Mouse (Mus musculus): Measurements from ENCODE around the gene Atg7. TPM values are rescaled to one million over a fixed set of nuclear protein-coding genes. Genes with fewer than 3 reads are reported as not detected.

The Atg7 gene
- polyA plus RNA-seq, 1 experiment from 2014 or later: 20.8 TPM

DNA sequence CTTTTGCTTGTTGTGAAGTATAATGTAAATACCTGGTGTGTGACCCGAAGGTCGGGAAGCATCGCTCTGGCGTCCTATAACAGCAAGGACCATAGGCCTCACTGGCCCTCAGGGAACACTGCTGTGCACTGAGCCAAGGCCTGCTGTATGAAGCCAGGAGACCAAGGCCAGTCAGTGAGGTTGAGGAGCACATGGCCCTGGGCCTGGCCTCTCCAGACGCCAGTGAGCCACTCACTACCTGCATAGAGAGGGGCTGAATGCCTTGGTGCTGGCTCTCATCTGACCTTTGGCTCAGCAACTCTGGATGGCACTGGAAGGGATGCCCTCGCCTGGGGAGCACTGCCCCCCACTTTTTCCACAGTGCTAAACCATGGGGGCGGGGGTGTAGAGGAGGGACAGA is 225.8 kb downstream of the Atg7 start:
- no peak overlapping the region; the same call in 1 of the 2 replicates for H3K27ac ChIP-seq (replicated peaks)
- H3K9me3 ChIP-seq: no peaks in the 10 kb centered on the region
- no peak overlapping the region for H3K9ac ChIP-seq (replicated peaks)
- 84% methylated on average over 7 of the region's 7 CpGs for WGBS
- no peak overlapping the region for H3K4me3 ChIP-seq
- no peaks in the 10 kb centered on the region for H3K36me3 ChIP-seq
- no peak overlapping the region for H3K4me2 ChIP-seq (replicated peaks)
- peaks cover 30% of the 10 kb centered on the region for H3K4me1 ChIP-seq
- peak; percentile 12; the same call in 1 of the 2 replicates for ATAC-seq (replicated peaks)
- no peaks in the 10 kb centered on the region for H3K27me3 ChIP-seq

DNA sequence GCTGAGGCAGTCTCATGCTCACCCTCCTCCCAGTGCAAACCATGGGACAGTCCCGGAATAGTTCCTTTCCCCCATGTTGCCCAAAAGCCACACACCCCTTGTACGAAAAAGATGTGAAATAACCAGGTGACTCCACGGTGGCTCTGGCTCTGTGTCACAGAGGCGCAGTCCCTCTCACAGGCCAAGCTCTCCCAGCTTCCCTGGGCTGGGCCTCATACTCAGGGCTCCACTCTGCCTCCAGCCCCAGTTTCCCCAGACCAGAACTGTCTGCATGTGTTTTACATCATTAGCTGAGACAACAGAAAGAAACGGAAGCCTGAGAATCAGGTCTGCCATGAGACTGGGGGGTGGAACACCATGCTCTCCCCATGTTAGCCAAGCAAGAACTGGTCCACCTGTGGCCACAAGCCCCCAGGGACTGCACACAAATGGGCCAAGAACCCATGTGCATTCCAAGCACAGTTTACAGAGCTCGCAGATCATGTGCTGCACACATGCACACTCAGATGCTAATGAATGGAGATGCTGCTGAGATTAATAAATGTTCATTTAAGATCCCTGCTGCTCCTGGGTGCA is 226.7 kb downstream of the Atg7 start:
- H3K9me3 ChIP-seq: no peaks in the 10 kb centered on the region
- no peak for ATAC-seq (replicated peaks)
- H3K4me1 ChIP-seq: peaks cover 40% of the 10 kb centered on the region
- no peak overlapping the region for H3K9ac ChIP-seq (replicated peaks)
- no peak overlapping the region for H3K4me3 ChIP-seq
- no peaks in the 10 kb centered on the region for H3K36me3 ChIP-seq
- 65% methylated on average over 6 of the region's 6 CpGs for WGBS
- H3K27me3 ChIP-seq: no peaks in the 10 kb centered on the region
- no peak overlapping the region for H3K4me2 ChIP-seq (replicated peaks)
- peak overlapping the region; percentile 44 for H3K27ac ChIP-seq (replicated peaks)

DNA sequence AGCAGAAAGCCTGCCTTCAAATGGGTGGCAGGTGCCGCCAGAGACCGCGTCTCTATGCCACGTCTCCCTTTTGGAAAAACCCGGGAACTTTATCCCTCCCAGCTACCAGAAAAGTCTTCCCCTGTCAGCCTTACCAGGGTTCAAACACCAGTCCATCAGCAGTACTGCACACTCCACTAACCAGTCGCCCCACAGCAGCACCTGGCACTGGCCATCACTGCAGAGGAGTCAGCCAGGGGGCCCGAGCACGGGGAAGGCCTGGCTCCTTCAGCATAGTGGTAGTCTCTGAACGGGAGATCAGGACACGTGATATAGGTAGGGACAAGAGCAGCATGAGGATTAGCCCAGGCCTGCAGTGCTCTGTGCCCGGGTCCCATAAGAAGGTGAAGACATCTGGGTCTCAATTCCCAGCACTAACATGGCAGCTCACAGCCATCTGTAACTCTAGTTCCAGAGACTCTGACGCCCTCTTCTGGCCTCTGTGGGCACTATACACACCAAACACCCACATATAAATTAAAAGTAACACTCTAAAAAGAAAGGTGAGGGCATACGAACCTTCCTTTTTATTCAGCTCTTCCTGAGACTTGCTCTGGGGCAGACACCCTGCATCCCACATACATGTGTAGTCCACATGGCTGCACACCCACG is 228.2 kb downstream of the Atg7 start:
- Histone ChIP-seq H3K27ac (replicated peaks) (no peak overlapping the region), H3K36me3 (no peaks in the 10 kb centered on the region), H3K9me3 (no peaks in the 10 kb centered on the region), H3K27me3 (no peaks in the 10 kb centered on the region), H3K4me1 (peaks cover 55% of the 10 kb centered on the region), H3K4me2 (replicated peaks) (no peak overlapping the region), H3K4me3 (no peak overlapping the region), H3K9ac (replicated peaks) (no peak overlapping the region)
- no peak for ATAC-seq (replicated peaks)
- 88% methylated on average over 14 of the region's 14 CpGs for WGBS

DNA sequence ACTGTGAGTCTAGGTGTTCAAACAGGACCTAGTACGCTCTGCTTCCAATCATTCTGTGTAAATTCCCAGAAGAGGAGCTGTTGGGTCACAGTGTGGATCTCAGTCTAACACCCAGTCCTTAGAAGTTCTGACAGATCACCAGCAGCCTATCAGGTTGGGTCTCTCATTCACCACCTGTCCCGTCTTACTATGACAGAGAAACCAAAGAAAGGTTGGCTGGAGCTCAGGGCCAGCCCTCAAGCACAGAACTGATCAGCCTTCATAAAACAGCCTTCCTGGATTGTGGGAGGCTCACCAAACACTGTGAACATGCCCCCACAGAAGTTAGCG is 230.9 kb downstream of the Atg7 start:
- H3K9ac ChIP-seq (replicated peaks): peak overlapping the region; percentile 60; the same call in 1 of the 2 replicates
- peaks cover 80% of the 10 kb centered on the region for H3K4me1 ChIP-seq
- no peaks in the 10 kb centered on the region for H3K9me3 ChIP-seq
- H3K36me3 ChIP-seq: no peaks in the 10 kb centered on the region
- peak overlapping the region; percentile 96 for H3K27ac ChIP-seq (replicated peaks)
- no peaks in the 10 kb centered on the region for H3K27me3 ChIP-seq
- 54% methylated on average over 3 of the region's 3 CpGs for WGBS
- ATAC-seq (replicated peaks): no peak
- H3K4me2 ChIP-seq (replicated peaks): peak overlapping the region; percentile 58
- H3K4me3 ChIP-seq: peak overlapping the region; percentile 41

DNA sequence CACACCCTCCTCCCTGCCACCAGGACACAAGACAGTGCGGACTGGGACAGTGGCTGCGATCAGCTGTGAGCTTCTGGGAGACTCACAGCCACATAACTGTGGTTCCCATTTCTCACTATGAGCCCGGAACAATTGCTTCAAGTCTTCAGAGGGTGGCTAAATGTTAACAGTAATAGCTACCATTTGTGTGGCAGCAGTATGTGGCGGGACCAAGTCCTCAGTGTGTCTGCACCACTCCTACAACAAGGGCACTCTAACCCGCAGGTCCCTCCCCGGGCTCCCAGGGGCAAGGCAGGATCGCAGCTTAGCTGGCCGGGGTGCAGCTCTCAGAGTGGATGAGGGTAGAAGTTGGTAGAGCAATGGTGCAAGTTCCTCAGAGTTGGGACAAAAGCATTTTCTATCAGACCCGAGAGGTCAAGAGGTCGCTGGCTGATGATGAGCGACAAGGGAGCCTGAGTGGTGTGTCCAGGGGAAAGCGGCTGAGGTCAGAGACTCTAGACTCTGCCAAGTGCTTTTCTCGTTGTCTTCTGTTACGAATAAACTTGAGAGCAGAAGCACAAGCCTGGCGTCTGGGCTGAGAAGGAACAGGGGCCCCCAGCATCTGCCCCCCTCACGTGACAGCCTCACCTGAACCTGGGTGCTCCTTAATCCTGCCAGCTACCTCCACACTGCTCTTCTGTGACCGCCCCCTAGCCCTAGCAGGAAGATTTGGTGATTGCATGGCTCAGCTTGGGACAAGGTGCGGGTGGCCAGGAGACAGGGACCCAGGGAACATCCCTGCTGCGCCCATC is 231.4 kb downstream of the Atg7 start:
- no peaks in the 10 kb centered on the region for H3K36me3 ChIP-seq
- H3K4me2 ChIP-seq (replicated peaks): peak overlapping the region; percentile 58
- H3K4me1 ChIP-seq: peaks cover 81% of the 10 kb centered on the region
- H3K27ac ChIP-seq (replicated peaks): peak overlapping the region; percentile 96
- peak overlapping the region; percentile 41 for H3K4me3 ChIP-seq
- peak overlapping the region; percentile 60 for H3K9ac ChIP-seq (replicated peaks)
- peak; percentile 60 for ATAC-seq (replicated peaks)
- no peaks in the 10 kb centered on the region for H3K9me3 ChIP-seq
- WGBS: 6% methylated on average over 19 of the region's 19 CpGs
- no peaks in the 10 kb centered on the region for H3K27me3 ChIP-seq

DNA sequence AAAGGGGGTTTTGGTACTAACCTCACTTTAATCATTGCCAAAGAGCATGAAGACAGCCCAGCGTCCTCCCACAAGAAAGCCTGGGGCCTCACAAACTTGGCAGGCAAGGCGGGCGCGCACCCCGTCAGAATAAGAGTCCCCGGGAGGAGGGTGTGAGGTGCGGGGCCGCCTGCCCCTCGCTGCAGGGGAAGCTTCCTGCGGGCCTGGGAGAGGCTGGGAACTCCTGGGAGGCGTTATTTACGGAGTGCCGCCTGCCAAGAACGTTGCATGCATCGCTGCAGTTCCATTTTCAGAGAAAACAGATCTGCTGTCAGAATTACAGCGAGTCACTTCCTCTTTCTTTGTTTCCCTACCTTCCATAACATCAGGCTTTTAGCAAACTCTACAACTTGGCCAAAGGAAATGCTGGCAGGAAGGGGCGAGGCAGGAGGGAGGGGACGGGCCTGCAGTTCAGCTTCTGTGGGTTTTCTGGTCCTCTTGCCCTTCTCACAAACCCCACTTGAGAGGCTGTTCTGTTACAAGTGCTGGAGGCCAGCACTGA is 232.2 kb downstream of the Atg7 start:
- peak overlapping the region; percentile 60 for H3K9ac ChIP-seq (replicated peaks)
- H3K27ac ChIP-seq (replicated peaks): peak overlapping the region; percentile 96
- H3K9me3 ChIP-seq: no peaks in the 10 kb centered on the region
- ATAC-seq (replicated peaks): peak; percentile 88
- H3K4me2 ChIP-seq (replicated peaks): peak overlapping the region; percentile 58
- H3K4me1 ChIP-seq: peaks cover 79% of the 10 kb centered on the region
- WGBS: under 1% methylated on average over 18 of the region's 18 CpGs
- H3K36me3 ChIP-seq: no peaks in the 10 kb centered on the region
- peak overlapping the region; percentile 41 for H3K4me3 ChIP-seq
- no peaks in the 10 kb centered on the region for H3K27me3 ChIP-seq

DNA sequence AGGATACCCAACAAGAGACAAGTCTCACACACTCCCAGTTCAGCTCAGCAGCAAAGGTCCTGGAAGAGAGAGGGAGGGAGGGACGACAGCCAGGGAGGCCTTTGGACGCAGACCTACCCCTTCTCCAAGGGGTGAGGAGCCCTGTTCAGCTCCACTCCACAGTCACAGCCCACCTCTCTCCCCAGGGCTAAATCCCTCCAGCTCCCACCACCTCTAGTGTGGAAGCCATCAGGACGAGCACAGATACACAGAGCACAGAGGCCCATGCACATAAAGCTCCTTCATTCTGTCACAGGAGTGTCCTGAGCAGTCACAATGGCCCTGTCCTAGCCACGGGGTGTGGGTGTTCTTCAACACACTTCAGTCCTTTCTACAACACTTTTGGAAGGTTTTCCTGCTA is 233.1 kb downstream of the Atg7 start:
- Histone ChIP-seq H3K36me3 (no peaks in the 10 kb centered on the region), H3K27ac (replicated peaks) (peak overlapping the region; percentile 96), H3K27me3 (no peaks in the 10 kb centered on the region), H3K9ac (replicated peaks) (peak overlapping the region; percentile 29; the same call in 1 of the 2 replicates), H3K9me3 (no peaks in the 10 kb centered on the region), H3K4me3 (no peak overlapping the region), H3K4me1 (peaks cover 83% of the 10 kb centered on the region), H3K4me2 (replicated peaks) (no peak overlapping the region)
- 13% methylated on average over 4 of the region's 4 CpGs for WGBS
- no peak for ATAC-seq (replicated peaks)

DNA sequence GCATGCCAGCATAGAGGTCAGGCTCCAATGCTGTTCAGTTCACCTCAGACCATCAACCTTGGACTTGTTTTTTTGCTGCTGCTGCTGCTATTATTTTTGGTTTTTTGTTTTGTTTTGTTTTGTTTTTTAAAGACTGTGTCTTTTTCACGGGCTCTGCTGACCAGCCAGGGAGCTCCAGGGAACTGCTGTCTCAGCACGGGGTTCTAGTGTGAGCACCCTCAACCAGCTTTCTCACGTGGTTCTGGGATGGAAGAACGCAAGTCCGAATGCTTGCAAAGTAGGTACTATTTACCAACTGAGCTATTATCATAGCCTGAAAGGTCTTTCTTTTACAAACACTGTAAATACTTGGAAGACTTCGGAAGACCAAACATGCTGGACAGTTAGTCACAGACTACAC is 233.6 kb downstream of the Atg7 start:
- 52% methylated on average over 6 of the region's 6 CpGs for WGBS
- Histone ChIP-seq H3K27ac (replicated peaks) (peak overlapping the region; percentile 96), H3K36me3 (no peaks in the 10 kb centered on the region), H3K9ac (replicated peaks) (no peak overlapping the region), H3K9me3 (no peaks in the 10 kb centered on the region), H3K4me2 (replicated peaks) (no peak overlapping the region), H3K4me3 (no peak overlapping the region), H3K4me1 (peaks cover 88% of the 10 kb centered on the region), H3K27me3 (no peaks in the 10 kb centered on the region)
- ATAC-seq (replicated peaks): no peak

DNA sequence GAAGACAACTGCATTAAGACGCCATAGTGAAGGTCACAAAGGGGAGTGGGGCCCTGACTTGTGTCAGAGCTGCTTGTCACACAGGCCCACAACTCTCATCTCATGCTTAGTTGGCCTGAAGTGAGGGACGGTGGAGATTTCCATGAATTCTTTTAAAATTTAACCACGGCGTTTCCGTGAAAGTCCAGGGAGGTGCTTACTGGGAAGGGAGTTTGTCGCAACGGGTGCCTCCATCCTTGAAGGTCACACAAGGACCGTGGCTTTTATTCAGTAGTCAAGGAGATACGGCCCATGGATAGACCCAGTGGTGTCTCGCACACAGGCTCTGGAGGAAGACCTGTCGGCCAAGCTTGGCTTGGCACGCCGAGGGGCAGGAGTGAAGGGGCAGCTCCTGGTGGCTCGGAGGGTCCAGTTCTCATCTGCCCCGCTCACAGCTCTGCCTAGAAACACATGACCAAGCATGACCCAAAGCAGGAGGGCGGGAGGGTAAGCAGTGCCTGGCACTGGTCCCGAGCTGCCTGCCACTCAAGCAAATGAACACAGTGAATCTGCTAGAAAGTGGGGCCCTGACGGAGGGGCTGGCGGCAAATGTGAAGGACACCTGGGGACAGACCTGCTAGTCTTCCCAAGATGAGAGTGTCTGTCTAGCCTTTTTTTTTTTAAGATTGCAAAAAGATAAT is 236.1 kb downstream of the Atg7 start:
- no peak overlapping the region for H3K4me3 ChIP-seq
- H3K4me1 ChIP-seq: peaks cover 97% of the 10 kb centered on the region
- no peak overlapping the region for H3K9ac ChIP-seq (replicated peaks)
- WGBS: 70% methylated on average over 19 of the region's 19 CpGs
- no peaks in the 10 kb centered on the region for H3K27me3 ChIP-seq
- H3K9me3 ChIP-seq: no peaks in the 10 kb centered on the region
- no peak overlapping the region for H3K27ac ChIP-seq (replicated peaks)
- ATAC-seq (replicated peaks): no peak
- no peaks in the 10 kb centered on the region for H3K36me3 ChIP-seq
- no peak overlapping the region for H3K4me2 ChIP-seq (replicated peaks)

DNA sequence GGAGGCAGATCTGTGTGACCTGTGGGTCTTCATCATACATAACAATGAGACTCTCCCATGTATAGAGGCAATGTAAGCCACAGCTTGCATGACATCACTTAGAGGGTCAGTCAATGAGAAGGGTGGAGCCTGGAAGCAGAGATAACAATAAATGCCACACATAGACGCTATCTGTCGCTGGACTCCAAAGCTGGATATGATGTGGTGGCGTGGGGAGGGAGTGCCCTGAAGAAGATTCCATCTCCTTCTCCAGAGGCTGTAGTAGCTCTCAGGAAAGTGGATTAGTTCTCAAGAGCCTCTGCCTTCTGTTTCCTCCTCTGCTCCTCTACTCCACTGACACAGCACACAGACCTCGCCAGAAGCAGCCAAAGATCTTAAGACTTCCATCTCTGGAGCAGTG is 237.9 kb downstream of the Atg7 start:
- Histone ChIP-seq H3K27me3 (no peaks in the 10 kb centered on the region), H3K4me2 (replicated peaks) (no peak overlapping the region), H3K9me3 (no peaks in the 10 kb centered on the region), H3K4me3 (no peak overlapping the region), H3K9ac (replicated peaks) (no peak overlapping the region), H3K36me3 (no peaks in the 10 kb centered on the region), H3K27ac (replicated peaks) (0 out of 2 replicates have a peak overlapping the region, but pooled peaks have one; percentile 97), H3K4me1 (peaks cover 82% of the 10 kb centered on the region)
- ATAC-seq (replicated peaks): no peak
- WGBS: 78% methylated on average over 4 of the region's 4 CpGs

DNA sequence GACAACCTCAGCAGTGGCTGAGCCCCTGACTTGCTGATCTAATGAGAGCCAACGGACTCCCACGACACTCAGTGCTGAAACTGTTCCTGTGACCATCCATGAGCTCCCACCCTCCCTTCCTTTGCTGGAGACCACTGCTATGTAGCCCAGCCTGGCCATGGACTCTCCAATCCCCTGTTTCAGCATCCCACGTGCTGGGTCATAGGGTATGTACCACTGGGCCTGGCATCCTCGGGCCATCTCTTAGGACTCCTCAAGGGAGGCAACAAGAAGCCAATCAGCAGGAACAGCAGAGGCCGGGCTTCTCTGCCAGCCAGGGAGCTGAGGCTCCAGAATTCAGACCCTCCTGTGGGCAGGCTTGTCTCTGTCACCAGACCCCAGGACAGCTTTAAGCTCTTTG is 239.3 kb downstream of the Atg7 start:
- Histone ChIP-seq H3K27ac (replicated peaks) (peak overlapping the region; percentile 97), H3K4me1 (peaks cover 83% of the 10 kb centered on the region), H3K27me3 (no peaks in the 10 kb centered on the region), H3K4me3 (no peak overlapping the region), H3K36me3 (no peaks in the 10 kb centered on the region), H3K4me2 (replicated peaks) (no peak overlapping the region), H3K9ac (replicated peaks) (0 out of 2 replicates have a peak overlapping the region, but pooled peaks have one; percentile 10), H3K9me3 (no peaks in the 10 kb centered on the region)
- 18% methylated on average over 5 of the region's 5 CpGs for WGBS
- ATAC-seq (replicated peaks): 0 out of 2 replicates have a peak, but pooled peaks have one; percentile 14

Measured in forebrain, embryonic 15.5 days (tissue).